Mouse (Mus musculus): ENCODE results near the gene Ank. TPM values are rescaled to one million over a fixed set of nuclear protein-coding genes. Genes with fewer than 3 reads are reported as not detected.
"Not testable (repeated sequence)": the region's sequence is repeated elsewhere in the genome, so short reads cannot be mapped to it uniquely, and the experiment has no call there.

The Ank gene
- total RNA-seq, 4 experiments from 2014 or later = 168 to 198 (median 184) TPM

DNA sequence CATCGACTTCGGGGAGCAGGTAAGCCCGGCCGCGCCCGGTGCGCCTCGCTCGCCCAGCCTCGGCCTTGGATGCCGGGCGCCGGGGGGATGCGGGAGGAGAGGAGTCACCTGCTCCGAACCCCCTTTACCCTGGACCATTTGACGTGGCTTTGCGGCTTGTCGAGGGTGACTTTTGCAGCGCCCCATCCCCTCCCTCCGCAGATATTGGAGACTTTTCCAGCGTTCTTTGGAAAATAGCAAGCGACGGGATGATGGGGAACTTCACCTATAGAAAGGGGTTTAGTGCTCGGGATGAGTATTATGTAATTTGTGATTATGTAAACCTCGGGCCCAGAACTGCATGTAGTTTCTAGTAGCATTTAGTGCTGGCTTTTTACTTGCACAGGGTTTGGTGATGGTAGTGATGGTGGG lies 609 bp downstream of the Ank start:
- no peak for DNase-seq (ENCODE audit: low spot score in 2 of 2)

DNA sequence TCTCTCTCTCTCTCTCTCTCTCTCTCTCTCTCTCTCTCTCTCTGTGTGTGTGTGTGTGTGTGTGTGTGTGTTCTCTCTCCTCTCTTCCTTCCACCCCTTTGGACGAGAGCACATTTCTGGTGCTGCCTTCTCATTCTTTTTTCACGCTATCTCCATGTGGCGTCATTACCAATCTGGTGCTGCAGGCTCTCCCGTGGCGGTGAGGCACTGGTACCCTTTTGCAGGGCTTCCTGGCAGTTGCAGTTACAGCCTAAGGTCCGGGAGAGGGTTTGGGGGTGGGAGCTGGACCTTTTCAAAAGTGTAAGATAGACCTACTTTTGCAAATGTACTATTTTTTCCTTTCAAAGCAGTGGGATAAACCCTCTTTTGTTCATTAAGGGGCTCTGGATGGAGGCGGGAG lies 1.2 kb downstream of the Ank start:
- DNase-seq (ENCODE audit: low spot score in 2 of 2) = no peak

DNA sequence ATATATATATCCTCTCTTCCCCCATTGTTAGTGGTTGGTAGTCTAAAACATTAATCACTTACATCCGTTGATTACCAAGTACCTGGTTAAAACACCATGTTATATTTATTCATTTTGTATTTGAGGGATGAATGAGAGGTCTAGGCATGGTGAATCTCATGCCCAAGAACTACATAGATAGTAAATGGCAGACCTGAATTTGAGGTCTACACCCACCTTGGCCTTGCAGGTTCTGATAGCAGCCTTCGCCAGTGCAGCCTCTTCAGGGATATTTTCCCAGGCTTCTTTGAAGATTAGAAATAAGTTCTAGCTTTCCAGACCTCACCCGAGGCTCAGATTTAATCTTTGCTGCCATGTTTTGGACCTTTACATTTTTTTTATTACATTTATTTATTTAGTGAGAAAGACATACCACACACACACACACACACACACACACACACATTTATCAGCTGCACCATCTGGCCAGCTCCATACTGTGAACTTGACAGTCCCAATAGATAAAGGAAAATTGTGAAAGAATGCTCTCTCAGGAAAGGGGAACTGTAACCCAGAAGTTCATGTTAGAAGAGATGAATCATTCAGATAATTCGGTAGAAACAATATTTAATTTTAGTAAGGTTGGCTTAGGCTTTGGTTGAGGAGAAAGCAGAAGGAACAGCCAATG lies 2.5 kb downstream of the Ank start:
- DNase-seq (ENCODE audit: low spot score in 2 of 2) = no peak

DNA sequence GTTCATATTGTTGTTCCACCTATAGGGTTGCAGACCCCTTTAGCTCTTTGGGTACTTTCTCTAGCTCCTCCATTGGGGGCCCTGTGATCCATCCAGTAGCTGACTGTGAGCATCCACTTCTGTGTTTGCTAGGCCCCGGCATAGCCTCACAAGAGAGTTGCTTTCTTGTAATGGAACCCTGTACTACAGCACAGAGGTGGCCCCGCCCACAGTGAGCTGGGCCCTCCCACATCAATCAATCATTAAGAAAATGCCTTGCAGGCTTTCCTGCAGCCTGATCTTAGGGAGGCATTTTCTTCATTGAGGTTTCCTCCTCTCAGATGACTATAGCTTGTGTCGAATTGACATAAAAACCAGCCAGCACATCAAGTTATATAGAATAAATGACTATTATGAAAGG lies 3.9 kb downstream of the Ank start:
- not testable (repeated sequence) for DNase-seq (ENCODE audit: low spot score in 2 of 2)

DNA sequence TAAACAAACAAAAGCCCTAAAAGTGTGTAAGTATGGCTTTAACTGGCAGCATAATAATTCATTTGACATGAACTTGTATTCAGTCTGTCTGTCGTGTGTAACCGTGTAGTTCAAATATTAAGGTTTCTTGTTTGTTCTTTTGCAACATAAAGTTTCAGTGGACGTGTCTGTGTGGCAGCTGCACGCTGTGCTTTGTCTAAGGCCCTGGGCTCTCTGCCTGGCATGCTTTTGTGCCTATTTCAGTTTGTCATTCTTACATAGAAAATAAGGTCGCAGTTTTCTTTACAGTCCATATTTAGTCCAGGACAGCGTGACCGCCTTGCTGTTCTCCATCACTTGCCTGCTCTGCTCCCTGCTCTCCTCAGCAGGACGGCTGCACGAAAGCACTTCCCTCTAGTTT lies 5.8 kb downstream of the Ank start:
- DNase-seq (ENCODE audit: low spot score in 2 of 2) = no peak

DNA sequence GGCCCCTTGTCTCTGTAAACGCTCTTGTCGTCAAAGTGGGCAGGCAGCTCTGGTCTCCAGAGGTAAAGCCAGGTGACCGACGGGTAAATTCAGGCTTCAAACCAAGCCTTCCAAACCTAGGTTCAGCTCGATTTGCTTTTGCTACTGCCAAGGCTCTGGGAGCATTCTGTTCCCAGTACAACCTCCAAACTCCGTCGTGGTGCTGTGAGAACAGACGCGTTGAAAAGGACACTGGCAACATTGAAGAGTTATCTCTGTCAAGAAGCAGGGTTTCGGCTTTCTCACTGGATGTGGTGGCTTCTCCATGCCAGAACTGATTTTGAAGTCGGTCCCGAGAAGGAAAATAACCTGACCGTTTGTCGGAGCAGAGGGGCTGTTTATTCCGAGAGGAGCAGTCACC lies 9.5 kb downstream of the Ank start:
- peak in 1 of 2 experiments; percentile 40 for DNase-seq (ENCODE audit: low spot score in 2 of 2)

DNA sequence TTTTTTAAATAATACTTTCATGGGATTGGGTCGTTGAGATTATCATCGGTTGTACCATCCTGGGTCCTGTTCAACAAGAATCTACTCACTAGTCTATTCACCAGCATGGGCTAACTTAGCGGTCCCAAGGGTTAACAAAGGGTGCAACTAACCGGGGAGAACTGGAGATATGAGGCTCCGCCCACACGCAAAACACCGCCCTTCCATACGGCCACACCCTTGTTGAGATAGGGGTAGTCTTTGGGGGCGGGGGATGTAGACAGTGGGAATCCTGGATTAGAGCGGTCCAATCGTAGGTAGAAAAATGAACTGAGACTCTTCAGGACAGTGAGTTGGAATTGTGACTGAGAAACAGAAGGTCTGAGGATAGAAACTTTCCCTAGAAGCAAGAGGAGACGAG lies 10.2 kb downstream of the Ank start:
- DNase-seq (ENCODE audit: low spot score in 2 of 2) = no peak

DNA sequence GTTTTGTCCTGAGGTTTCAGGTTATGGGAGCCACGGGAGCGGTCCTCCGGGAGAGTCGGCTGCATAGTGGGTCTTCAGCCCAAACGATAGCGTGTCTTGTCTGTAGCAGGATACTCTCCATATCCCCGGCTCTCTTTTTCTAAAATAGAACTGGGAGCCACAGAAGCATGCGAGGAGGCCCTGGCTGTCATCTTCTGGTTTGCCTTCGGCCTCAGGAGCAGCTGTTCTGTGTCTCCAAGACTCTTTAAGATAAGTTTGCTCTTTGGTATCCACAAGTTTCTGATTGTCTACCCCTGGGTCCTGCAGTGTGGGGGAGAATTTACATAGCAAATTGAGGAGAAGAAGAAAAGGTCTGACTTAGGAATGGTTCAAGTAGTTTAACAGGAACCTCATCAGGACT lies 10.7 kb downstream of the Ank start:
- no peak for DNase-seq (ENCODE audit: low spot score in 2 of 2)

DNA sequence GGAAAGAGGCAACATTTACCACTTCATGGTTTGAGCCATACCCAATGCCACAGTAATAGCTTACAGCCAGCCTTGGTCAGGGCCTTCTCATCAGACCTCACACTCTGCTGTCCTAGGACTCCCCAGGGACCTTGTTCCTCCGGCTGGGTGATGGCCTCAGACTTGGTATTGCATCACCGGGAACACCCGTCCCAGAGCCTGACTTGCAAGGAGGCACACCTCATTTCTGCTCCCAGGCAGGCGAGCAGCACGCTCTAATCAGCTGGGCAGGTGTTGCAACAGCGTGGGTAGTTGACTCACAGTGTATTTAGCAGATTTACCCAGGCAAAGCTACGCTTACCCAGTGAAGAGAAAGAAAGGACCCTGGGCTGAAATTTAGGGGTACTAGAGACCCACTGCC lies 11.2 kb downstream of the Ank start:
- no peak for DNase-seq (ENCODE audit: low spot score in 2 of 2)

DNA sequence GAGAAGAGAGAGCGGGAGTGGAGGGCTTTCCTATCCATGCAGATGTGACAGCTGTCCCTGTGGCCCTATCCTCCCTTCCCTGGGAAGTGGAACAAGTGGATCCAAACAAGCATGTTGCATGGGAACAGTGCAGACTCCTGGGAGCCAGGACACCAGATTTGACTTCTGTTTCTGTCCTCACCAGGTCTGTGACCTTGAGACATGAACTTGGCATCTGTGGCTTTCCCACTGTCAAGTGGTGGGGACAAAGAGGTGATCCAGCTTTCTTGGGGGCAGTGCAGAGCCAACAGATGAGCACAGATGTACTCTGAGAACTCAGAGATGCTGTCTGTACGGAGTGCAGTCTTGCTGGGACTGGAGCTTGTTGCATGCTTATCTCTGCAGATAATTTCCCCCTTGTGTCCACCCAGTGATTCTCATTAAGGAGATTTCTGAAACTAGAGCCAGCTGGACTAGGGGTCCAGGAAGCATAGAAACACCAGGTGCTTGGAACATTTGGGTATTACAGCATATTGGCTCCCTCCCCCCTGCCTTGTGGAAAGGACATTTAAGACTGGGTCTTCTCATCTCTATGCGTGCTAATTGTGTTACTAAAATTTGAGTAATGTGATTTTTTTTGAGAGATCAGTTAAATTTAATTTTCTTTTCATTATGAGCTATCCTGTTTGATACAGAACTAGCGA lies 14.0 kb downstream of the Ank start:
- DNase-seq (ENCODE audit: low spot score in 2 of 2) = no peak

DNA sequence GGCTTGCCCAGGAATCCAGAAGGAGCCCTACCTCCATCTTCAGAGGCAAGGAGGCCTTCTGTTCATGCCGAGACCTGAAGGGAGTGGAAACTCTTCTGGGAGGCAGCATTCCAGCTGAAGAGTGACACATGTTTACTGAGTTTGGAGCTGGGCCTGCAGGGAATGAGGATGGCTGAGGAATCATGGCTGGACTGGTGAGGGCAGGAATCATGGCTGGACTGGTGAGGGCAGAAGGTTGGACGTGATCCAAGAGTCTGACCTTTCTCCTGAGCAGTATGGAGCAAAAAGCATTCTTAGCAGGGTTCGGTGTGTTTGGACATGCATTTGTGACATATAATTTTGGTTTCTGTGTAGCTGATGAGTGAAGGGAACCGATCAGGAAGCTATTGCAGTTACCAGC lies 15.5 kb downstream of the Ank start:
- DNase-seq (ENCODE audit: low spot score in 2 of 2) = no peak

DNA sequence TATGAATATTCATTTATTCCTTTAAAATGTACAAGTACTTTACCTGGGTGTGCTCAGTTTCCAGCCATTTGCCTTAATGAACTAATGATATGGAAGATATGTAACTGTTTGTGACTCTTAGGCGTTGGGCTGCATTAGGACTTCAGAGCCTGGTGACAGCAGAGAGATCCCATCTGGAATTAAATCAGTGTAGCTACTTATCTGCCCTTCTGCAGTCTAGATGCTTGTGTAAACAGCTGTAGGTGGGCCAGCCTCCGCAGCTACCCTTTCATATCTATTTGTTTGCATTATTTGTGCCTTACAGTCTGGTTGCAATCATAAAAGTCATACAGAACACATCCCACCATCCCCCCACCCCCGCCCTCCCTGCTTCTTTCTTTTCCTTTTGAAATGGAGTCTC lies 16.7 kb downstream of the Ank start:
- DNase-seq (ENCODE audit: low spot score in 2 of 2) = no peak

DNA sequence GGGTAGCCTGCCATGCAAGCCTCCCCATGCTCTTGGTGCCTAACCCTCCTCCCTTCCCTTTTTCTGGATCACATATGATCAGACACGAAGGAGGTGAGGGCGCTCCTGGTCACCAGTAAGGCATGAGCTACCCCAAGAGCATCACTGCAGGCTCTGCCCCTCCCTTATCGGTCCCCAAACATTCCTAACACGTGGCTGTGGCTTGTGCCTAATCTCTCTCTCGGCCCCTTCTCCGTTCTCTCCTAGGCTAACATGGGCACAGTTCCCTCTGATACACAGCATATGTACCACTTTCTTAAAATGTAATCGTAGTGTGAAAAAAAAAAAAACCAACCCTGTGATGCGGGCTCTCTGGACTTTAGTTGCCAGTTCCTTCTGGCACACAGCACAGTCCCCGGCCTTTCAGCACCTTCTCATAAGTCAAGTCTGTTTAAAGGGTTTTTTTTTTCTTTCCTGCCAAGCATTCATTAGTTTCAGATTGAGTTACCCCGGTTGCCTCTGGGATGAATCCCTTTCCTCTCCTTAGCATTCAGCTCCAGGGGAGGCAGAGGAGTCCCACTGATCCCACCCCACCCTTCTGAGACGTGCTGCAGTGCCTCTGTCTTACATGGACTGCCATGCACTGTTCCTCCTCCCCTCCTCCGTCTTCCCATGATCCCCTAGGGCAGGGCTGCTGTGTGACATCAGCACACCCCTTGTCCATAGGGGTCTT lies 19.2 kb downstream of the Ank start:
- DNase-seq (ENCODE audit: low spot score in 2 of 2) = no peak

DNA sequence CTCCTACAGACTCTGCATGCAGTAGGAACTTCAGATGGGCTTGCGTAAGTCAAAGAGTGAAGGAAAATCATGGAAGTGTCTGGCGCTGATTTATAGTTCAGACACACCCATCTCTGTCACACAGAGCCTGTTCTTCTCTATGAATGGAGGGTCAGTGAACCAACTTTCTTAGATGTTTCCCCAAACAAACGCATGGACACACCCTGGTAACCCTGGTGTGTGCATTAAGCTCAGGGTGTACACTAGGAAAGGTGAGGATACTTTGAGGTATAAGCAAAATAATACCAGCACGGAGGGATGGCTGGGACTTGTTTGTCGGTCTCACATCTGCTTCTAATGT lies 19.8 kb downstream of the Ank start:
- DNase-seq (ENCODE audit: low spot score in 2 of 2) = no peak

DNA sequence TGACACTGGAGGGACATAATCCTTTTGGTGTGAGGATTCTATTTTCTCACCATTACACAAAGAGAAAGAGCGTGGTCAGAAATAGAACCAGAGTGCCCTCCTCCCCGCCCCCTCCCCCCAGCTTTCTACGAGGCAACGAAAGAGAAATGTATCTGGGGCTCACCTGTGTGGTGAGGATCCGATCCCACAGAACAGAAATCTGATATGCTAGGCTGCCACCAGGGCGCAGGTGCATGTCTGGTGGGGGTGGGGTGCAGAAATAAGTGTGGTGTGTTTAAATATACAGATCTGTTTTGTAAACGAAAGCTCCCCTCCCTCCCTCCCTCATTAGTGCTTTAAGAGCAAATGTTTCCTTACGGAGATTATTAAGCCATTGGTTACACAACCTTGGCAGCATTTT lies 20.6 kb downstream of the Ank start:
- no peak for DNase-seq (ENCODE audit: low spot score in 2 of 2)

DNA sequence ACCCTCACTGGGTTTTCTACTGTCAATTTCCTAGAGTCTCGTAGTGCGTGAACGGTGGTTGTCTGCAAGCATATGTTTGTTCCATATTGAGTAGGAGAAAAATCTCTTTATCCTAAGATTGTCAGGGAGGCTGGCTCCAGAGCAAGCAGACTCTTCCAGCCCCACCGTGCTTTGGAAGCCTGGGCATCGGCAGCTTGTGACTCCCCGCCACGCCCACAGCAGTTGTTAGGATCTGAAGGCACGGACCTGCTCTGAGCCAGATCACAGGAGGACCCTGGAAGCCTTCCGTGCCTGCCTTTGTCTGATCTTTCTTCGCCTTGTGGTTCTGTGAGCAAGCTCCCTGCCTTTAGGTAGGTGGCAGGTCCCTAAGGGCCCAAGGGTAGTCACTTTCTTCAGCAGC lies 21.6 kb downstream of the Ank start:
- DNase-seq (ENCODE audit: low spot score in 2 of 2) = peak in 1 of 2 experiments; percentile 50

DNA sequence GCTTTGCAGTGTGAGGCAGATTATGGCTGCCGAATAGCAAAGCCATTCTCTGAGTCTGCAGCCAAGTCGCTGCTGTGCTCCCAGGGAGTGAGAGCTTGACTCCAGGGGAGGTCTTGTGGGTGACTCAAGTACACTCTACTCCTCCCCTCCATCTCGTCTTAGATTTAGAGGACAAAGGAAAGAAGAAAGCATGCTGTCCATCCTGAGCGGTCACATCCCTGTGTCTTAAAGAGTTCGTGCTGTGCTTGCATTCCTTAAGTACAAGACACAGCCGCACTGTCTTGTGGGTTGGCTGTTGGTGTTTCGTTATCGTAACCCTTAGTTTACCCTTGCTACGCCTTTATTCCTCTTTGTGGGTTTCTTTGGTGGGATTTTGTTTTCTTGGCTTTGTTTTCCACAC lies 24.2 kb downstream of the Ank start:
- no peak for DNase-seq (ENCODE audit: low spot score in 2 of 2)

DNA sequence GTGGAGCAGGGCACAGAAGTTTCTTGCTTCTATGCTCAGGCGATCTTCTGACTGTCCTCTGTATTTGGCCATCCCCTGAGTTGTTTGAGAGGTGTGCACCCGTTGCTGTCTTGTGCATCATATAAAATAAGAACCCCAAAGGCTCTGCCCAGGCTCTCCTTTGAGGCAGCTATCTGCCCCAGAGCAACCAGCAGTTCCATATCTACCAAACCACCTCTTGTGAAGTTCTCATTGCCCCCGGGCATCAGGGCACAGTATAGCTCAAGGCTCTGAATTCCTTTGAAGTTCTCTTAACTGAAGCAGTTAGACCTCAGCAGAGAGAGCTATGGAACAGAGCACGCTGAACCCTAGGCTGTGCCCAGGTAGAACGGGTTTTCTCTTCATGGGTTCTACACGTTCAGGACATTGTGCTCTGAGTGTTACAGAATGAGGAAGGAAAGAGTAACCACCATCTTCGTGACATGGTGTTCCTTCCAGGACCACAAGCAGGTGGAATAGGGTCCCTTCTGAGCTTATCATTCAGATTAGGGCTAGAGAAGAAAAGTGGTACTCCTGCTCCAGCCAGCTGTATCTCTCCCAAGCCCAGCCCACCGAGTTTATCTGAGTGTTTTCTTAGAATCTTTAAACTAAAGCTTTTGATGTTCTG lies 25.1 kb downstream of the Ank start:
- DNase-seq (ENCODE audit: low spot score in 2 of 2) = no peak

DNA sequence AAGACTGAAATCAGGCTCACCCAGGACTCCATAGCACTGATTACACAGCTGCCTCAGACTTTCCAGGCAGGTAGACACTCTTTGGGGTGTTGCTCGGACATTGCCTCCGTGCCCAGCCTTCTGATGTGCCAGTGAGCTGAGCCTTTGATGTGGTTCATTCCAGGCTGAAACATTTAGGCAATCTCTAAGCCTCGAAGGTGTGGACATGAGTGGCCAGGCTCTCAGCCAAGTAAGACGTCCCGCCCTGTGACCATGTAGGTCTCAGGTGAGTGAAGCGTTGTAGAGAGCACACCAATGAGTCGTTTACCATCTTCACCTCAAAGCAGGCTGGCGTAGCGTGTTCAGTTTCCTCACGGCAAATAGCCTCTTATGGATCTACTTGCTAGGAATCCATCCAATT lies 25.7 kb downstream of the Ank start:
- DNase-seq (ENCODE audit: low spot score in 2 of 2) = no peak

DNA sequence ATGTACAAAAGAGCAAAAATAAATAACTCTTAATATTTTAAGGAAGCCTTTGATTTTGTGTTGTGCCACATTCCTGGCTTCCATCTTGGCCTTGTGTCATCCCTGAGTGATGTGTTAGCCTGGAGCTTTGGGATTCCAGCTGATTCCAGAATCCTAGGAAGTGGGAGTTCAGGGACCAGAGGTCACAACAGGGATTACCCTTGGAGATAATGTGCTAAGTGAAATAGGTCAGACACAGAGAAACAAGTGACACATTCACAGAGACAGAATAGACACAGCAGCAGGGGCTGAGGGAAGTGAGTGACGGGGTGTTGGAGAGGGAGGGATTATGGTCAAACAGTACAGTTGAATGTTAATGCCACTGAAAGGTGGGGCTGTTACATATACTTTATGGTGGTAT lies 26.3 kb downstream of the Ank start:
- no peak for DNase-seq (ENCODE audit: low spot score in 2 of 2)

DNA sequence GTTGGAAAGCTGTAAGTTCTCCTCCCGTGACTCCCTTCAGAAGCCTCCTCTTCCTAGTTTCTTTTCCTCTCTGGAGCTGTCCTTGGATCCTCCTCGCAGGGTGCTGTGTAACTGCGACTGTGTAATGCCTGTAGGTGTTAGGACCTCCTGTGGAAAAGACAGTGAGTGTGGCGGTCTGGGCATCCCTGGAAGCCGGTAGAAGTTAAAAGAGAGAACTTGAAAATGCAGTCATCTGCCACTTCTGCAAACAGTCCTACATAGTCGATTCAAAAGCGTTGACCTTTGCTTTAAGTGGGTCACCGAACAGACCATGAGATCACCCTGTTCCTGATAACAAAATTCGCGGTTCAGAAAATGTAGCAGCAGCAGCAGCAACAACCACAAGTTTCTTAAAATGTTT lies 27.0 kb downstream of the Ank start:
- DNase-seq (ENCODE audit: low spot score in 2 of 2) = no peak

DNA sequence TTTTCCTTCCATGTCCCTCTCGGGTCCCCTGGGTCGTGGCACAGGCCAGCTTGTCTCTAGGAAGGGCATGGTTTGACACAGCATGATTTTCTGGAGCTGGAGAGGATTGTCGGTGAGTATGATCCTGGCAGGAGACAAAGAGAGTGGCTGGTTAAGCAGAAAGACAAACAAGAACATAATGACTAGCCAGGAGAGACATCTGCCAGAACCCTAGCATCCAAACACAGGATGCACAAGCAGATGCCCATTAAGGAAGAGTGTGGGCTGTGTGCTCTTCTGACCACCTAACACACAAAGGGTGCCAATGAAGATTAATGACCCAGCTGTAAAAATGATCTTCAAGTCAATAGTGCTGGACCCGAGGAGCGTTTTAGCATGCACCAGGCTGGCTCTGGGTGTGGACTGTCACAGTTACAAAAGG lies 29.5 kb downstream of the Ank start:
- DNase-seq (ENCODE audit: low spot score in 2 of 2) = no peak

Data from layer of hippocampus, adult 8-10 months (tissue).